Mouse (Mus musculus) hindlimb bud, embryonic 11.5 days (tissue): ENCODE results near the gene Wdr66.
"Not testable (repeated sequence)": the region's sequence is repeated elsewhere in the genome, so short reads cannot be mapped to it uniquely, and the experiment has no call there.

Experiments used
- DNase-seq: peaks from one replicate; pipeline ENCODE4 v3.0.0-alpha.2; 2012; ENCODE audit warnings: low read depth, low spot score; ENCODE audit errors: extremely low spot score

The Wdr66 gene

DNA sequence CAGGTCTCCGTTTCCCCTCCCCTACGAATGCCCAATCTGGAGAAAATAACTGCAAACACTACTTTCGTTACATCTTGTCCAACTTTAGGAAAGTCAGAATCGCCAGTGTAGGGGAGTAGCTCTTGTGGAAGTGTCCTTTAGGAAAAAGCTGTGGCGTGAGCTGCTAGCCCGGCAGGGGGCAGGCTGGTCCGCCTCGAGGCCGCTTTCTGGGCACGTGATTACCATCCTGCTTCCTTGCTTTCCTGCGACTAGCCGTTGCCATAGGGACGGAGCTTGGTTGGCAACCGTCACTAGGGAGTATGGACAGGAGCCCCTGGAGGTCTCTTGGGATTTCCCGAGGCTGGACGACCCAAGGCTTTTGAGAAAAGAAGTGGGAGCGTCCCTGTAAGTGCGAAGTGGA, at the start of gene Wdr66:
TSS of gene Wdr66 (plus strand) at position 269 of the 400 bp plus-strand sequence.
- peak; percentile 79 for DNase-seq

DNA sequence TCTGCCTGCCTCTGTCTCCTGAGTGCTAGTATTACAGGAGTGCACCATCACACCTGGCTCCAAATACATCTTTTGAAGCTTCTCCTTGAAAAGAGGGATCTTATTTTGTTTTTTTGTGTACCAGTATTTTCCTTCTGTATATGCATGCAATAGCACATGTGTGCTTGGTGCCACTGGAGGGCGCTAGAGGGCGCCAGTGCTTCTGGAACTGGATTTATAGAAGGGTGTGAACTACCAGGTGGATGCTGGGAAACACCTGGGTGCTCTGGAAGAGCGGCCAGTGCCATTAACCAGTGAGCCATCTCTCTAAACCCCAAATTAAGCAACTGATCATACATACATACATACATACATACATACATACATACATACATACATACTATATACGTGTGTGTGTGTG, 49.1 kb upstream of the Wdr66 start:
- DNase-seq = not testable (repeated sequence)

DNA sequence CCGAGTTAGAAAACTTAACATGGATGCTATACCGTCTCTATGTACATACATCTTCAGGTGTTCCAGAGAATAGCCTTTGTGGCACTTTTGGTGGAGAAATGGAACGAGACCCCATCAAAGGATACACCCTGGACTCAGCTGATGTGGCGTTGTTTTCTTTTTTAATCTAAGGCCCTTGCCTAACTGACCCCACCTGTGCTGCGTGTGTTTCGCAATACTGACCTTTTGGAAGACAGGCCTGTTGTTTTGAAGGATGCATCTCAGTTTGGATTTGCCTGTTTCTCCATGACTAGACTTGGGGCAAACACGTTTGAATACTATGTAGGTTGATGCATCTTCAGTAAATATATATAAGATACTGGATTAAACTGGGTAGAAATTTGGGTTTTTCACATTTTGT, 48.3 kb upstream of the Wdr66 start:
- not testable (repeated sequence) for DNase-seq

- not testable (repeated sequence) for DNase-seq
Observed at GRCm38 (mm10) chr5:123222346-123223050, 29.4 kb upstream of the Wdr66 start.

DNA sequence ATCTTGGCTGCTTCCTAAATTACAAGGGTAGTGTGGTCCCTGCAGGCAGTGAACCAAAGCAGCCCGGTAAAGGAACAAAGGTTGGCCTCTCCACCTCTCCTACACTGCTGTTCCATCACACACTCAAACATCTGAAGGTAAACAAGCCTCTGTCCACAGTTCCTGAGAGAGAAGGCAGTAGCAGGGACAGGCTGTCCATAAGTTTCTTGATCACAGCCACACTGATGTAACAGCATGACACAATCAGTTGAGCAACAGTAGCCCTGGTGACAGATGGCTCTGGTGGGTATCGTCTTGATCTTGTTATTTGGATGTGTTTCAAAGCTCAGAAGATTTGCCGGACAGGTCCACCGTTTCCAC, 28.9 kb upstream of the Wdr66 start:
- DNase-seq = no peak

GRCm38 (mm10) chr5:123223861-123224260, 28.0 kb upstream of the Wdr66 start:
- not testable (repeated sequence) for DNase-seq

DNA sequence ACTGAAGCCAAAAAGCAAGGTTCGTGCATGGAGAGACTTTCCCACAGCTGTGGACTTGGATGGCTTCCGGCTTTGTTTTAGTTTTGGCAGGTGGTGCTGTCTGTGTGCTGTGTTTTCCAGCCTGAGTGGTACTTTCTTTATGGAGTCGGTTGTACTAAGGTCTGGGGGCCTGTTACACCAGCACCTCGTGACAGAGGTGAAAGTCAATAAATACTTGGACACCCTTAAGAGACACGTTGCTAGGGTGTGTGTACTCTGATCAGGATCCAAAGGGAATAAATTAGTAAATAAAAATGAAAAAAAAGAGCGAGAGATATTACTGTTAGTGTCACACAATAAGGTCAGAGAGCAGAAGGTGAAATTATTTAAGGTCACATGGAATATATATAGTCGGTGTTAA, 25.1 kb upstream of the Wdr66 start:
- no peak for DNase-seq

DNA sequence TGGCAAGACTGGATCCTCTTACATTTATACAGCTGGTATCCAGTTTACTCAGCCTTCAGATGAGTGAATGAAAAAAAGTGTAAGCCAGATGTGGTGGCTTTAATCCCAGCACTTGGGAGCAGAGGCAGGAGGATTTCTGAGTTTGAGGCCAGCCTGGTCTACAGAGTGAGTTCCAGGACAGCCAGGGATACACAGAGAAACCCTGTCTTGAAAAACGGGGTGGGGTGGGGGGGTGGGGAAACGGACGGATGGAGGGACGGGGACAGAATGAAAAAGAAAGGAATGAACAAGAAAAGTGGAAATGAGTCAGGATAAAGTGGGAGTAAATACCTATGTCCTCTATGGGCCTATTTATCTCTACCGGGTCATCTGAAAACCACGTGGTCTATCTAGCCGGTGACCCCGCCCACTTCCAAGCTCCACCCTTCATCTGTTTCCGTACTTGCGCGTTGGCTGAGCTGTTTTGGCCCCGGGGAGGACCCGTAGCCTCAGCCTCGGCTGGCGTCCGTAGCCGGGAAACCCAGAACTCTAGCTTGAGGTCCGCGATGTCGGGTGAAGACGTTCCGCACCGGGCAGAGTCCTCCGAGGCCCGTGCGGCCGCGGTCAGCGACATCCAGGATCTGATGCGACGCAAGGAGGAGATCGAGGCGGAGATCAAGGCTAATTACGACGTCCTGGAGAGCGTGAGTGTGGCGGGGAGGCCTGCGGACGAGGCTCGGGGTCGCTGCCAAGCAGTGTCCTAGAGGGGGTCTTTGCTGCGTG, 24.0 kb upstream of the Wdr66 start:
- DNase-seq = peak; percentile 75

GRCm38 (mm10) chr5:123228524-123228922, 23.4 kb upstream of the Wdr66 start:
- no peak for DNase-seq

DNA sequence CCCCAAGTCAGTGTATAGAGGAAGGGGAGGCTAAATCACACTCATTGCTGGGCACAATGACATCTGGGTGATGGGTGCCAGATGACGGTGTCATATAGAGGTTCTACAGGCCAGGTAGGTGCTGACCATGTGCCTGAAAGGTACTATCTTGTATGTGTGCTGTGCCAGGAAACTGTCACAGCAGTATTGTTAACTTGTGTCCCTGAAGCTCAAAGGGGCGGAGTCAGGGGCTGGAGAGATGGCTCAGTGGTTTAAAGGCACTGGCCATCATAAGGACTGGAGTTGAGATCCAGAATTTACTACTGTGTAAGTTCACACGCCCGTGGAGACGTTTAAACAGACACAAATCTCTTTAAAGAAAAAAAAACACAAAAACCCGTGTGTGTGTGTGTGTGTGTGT, 22.6 kb upstream of the Wdr66 start:
- DNase-seq = no peak

GRCm38 (mm10) chr5:123232180-123232579, 19.7 kb upstream of the Wdr66 start:
- no peak for DNase-seq

GRCm38 (mm10) chr5:123235731-123236130, 16.2 kb upstream of the Wdr66 start:
- no peak for DNase-seq

DNA sequence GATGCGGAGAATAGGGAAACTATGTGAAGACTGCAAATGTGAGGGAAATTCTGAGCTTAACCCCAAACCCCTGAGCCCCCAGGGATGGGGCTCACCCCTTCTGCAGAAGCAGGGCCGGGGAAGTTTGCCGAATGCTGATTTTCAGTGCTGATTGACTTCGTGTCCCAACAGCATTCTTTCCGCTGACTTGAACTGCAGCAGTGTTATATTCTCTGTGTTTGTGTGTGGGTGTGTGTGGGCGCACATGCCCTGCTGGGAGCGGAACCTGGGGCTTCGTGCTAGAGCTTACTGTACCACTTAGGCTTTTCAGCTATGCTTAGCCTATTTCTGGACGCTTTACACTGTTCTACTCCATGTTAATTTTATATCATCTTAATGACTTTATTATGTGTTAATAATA, 15.5 kb upstream of the Wdr66 start:
- no peak for DNase-seq

- DNase-seq = no peak
Observed at GRCm38 (mm10) chr5:123239501-123239900, 12.4 kb upstream of the Wdr66 start.

DNA sequence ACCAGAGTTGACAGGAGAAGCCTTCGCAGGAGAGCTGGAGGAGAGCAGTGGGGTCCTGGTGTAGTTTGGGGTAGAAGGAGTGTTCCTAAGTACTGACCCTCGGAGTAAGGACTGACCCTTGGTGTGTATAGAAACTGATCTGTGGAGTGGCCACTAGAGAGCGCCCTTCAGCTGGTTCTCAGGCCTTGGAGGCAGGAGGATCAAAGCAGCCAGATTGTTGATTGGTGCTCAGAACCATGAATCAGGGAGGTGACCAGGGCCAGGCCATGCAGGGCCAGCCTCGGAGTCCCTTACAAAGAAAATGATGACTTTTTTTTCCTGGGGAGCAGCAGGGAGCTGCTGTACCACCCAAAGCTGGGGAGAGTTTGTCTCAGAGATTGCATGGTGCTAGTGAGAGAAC, 6.4 kb upstream of the Wdr66 start:
- DNase-seq = no peak

GRCm38 (mm10) chr5:123251390-123251789, 512 bp upstream of the Wdr66 start:
- no peak for DNase-seq

DNA sequence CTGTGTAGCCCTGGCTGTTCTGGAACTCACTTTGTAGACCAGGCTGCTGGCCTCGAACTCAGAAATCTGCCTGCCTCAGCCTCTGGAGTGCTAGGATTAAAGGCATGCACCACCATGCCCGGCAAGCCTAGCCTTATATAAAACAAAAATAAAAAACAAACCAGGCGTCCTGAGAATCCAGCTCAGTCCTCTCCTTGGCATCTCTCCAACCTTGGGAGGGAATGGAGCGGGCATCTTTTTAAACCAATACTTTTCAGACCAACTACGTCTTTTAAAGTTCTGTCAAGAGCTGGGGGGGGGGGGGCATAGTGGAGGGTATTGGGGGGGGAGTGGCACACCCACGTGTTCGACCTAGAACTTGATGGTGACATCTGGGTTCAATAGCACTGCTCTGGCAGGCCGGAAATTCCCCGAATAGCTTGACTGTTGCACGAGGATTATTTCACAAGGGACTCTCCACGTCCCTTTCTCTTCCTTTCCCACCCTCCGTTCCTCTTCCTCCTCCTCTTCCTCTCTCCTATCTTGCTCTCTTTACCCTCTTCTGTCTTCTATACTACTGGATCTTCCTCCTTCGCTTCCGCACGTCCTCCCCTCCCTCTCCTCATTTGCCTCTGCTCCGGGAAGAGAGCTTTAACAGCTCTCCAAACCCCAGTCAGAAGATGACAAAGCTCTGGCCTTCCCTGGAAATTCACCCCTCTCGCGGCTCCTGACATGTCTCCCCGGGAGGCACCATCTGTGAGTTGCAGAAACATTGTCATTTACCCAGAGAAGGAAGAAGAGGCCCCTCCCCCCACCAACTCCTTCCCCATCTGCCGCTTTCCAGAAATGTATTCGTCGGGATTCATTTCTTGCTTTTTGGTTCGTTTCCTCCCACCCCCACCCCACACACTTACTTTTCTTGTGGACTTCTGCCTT, 5.2 kb downstream of the Wdr66 start:
- no peak for DNase-seq

DNA sequence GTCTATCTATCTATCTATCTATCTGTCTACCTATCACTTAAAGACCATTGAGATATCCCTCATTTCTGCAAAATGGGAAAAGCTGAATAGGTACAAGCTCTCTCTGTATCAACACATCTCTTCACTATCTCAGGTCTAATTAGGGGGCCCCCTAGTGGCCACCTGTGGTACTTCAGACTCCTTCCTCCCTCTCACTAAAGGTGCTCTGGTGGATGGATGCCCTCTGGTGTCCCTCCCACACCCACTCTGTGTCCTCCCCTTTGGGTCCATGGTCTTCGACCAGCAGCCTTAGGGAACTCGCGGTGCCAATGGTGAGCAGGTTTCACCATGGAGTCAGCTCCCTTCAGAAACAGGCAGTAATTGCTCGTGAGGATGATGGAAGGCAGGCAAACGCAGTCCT, 7.1 kb downstream of the Wdr66 start:
- no peak for DNase-seq

- DNase-seq = no peak
Observed at GRCm38 (mm10) chr5:123260698-123261097, 8.8 kb downstream of the Wdr66 start.

DNA sequence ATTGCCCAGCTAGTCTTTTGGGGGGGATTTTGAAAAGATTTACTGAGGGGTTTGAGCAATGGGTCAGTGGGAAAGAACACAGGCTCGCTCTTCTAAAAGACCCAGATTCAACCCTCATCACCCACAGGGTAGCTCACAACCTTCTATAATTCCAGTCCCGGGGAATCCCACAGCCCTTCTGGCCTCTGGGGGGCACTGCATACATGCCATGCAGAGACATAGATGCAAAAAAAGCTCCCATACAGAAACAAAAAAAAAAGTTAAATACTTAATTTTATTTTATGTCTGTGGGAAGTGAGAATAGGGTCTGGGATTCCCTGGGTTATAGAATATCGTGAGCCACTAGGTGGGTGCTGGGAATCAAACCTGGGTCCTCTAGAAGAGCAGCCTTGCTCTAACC, 15.0 kb downstream of the Wdr66 start:
- DNase-seq = no peak
